Mouse (Mus musculus): ENCODE data around the gene Cenpq.
A peak's percentile ranks its signal among the peaks of the same experiment; 100 is the strongest.

Gene Cenpq

GRCm38 (mm10) chr17:40934420-40935231 lies at the start of gene Cenpq, which contains the start of gene Mut:
Gene Cenpq (minus strand): TSS chr17:40935047.
Gene Mut (plus strand): TSS chr17:40934685.
- peak; percentile 99 to 100 for DNase-seq

- no peak for DNase-seq
These were observed 43.1 kb upstream of the Cenpq start for GRCm38 (mm10) chr17:40977914-40978313.

GRCm38 (mm10) chr17:40948518-40948917 lies 13.7 kb upstream of the Cenpq start:
- no peak for DNase-seq

GRCm38 (mm10) chr17:40933985-40934384 lies 862 bp downstream of the Cenpq start:
- DNase-seq, result no peak

- no peak for DNase-seq
These were observed 19.3 kb downstream of the Cenpq start for GRCm38 (mm10) chr17:40915499-40915898.

- DNase-seq, result no peak
These were observed 20.6 kb downstream of the Cenpq start, which contains the start of gene Glyatl3 for GRCm38 (mm10) chr17:40914250-40914649. Gene Glyatl3 (minus strand): TSS chr17:40914350.

- DNase-seq, result no peak
These were observed 30.1 kb downstream of the Cenpq start for GRCm38 (mm10) chr17:40904721-40905154.

- no peak for DNase-seq
These were observed 30.7 kb downstream of the Cenpq start for GRCm38 (mm10) chr17:40904056-40904597.

GRCm38 (mm10) chr17:40903345-40903744 lies 31.5 kb downstream of the Cenpq start:
- DNase-seq, result no peak

GRCm38 (mm10) chr17:40899783-40900363 lies 35.0 kb downstream of the Cenpq start:
- no peak for DNase-seq

GRCm38 (mm10) chr17:40896863-40897262 lies 38.0 kb downstream of the Cenpq start:
- DNase-seq, result no peak

GRCm38 (mm10) chr17:40887849-40888536 lies 46.9 kb downstream of the Cenpq start:
- DNase-seq, result no peak

- no peak for DNase-seq
These were observed 49.7 kb downstream of the Cenpq start for GRCm38 (mm10) chr17:40885155-40885554.

GRCm38 (mm10) chr17:40882172-40882571 lies 52.7 kb downstream of the Cenpq start:
- DNase-seq, result no peak

GRCm38 (mm10) chr17:40879924-40880691 lies 54.7 kb downstream of the Cenpq start, which contains the start of gene 9130008F23Rik:
Gene 9130008F23Rik (minus strand): TSS chr17:40880559.
- peak; percentile 59 to 75 for DNase-seq

- DNase-seq, result no peak
These were observed 55.3 kb downstream of the Cenpq start for GRCm38 (mm10) chr17:40879528-40879923.

- DNase-seq, result no peak
These were observed 57.1 kb downstream of the Cenpq start for GRCm38 (mm10) chr17:40877741-40878140.

- no peak for DNase-seq
These were observed 59.3 kb downstream of the Cenpq start for GRCm38 (mm10) chr17:40875568-40875967.

- DNase-seq, result no peak
These were observed 60.1 kb downstream of the Cenpq start for GRCm38 (mm10) chr17:40874701-40875100.

GRCm38 (mm10) chr17:40873582-40874011 lies 61.2 kb downstream of the Cenpq start:
- DNase-seq, result peak; percentile 45 to 58
